Mouse (Mus musculus) MEL (cell line): ENCODE measurements around the gene Lrrc25. TPM values are rescaled to one million over a fixed set of nuclear protein-coding genes. Genes with fewer than 3 reads are reported as not detected.

Experiments
- DNase-seq: peaks from one replicate; pipeline ENCODE4 v3.0.0; 2011; ENCODE audit warnings: low read depth, low spot score
- H3K27ac ChIP-seq: 2 replicates; pipeline ENCODE4 v1.5.1; 2012; ENCODE audit warnings: low read depth, mild to moderate bottlenecking, control low read depth, low read length, moderate library complexity; ENCODE audit not compliant: control insufficient read depth
- H3K27me3 ChIP-seq, 2 experiments: fragments of 150-350 bp in 1 of 2; sonication (generic) in 1 of 2; 2 replicates each; pipeline ENCODE4 v1.6.1; 2012; ENCODE audit warnings: low read length in 2 of 2, mild to moderate bottlenecking in 2 of 2, improper control_type of control experiment in 1 of 2, moderate library complexity in 1 of 2; ENCODE audit not compliant: insufficient read depth in 2 of 2, control insufficient read depth in 1 of 2
- H3K36me3 ChIP-seq, 2 experiments: 2 replicates each; pipeline ENCODE4 v1.6.1; 2012 to 2014; ENCODE audit warnings: low read length in 2 of 2, improper control_type of control experiment in 1 of 2, inconsistent platforms in 1 of 2, mild to moderate bottlenecking in 1 of 2; ENCODE audit not compliant: insufficient read depth in 2 of 2, control insufficient read depth in 1 of 2
- H3K4me1 ChIP-seq, 2 experiments: fragments of 150-350 bp in 1 of 2; sonication (generic) in 1 of 2; 2 replicates each; pipeline ENCODE4 v1.6.1; 2012; ENCODE audit warnings: low read length in 2 of 2, improper control_type of control experiment in 1 of 2, mild to moderate bottlenecking in 1 of 2; ENCODE audit not compliant: insufficient read depth in 2 of 2, control insufficient read depth in 1 of 2
- H3K4me3 ChIP-seq, 2 experiments: fragments of 150-350 bp in 1 of 2; sonication (generic) in 1 of 2; 2 replicates each; pipeline ENCODE4 v1.5.1; 2012; ENCODE audit warnings: low read depth in 2 of 2, low read length in 2 of 2, mild to moderate bottlenecking in 2 of 2, moderate library complexity in 2 of 2, control low read depth in 1 of 2, improper control_type of control experiment in 1 of 2; ENCODE audit not compliant: control insufficient read depth in 1 of 2, insufficient read depth in 1 of 2
- H3K79me2 ChIP-seq: 2 replicates; pipeline ENCODE4 v1.6.1; 2012; ENCODE audit warnings: mild to moderate bottlenecking, low read length, moderate library complexity; ENCODE audit not compliant: control insufficient read depth, poor library complexity, insufficient read depth
- H3K9ac ChIP-seq: 2 replicates; pipeline ENCODE4 v1.6.1; 2012; ENCODE audit warnings: low read depth, mild to moderate bottlenecking, control low read depth, low read length, moderate library complexity; ENCODE audit not compliant: control insufficient read depth, poor library complexity, severe bottlenecking
- H3K9me3 ChIP-seq: fragments of 150-350 bp; sonication (generic); replicated peaks from 2 replicates; pipeline ENCODE4 v1.6.1; 2012; ENCODE audit warnings: mild to moderate bottlenecking, low read length, improper control_type of control experiment, moderate library complexity; ENCODE audit not compliant: insufficient read depth
- BHLHE40 ChIP-seq: IDR thresholded peaks from 2 replicates; pipeline ENCODE4 v1.6.1; 2012; ENCODE audit warnings: low read depth, mild to moderate bottlenecking, inconsistent platforms, low read length, improper control_type of control experiment, borderline replicate concordance
- CTCF ChIP-seq, 3 experiments: IDR thresholded peaks in 2 of 3; conservative IDR thresholded peaks in 1 of 3; 2 replicates each; pipeline ENCODE4 v1.5.1; 2011 to 2012; ENCODE audit warnings: low read length in 3 of 3, low read depth in 2 of 3, mild to moderate bottlenecking in 2 of 3, improper control_type of control experiment in 1 of 3, inconsistent platforms in 1 of 3, mixed read lengths in 1 of 3, moderate library complexity in 1 of 3; ENCODE audit not compliant: control insufficient read depth in 1 of 3, insufficient read depth in 1 of 3, poor library complexity in 1 of 3, severe bottlenecking in 1 of 3
- E2F4 ChIP-seq: IDR thresholded peaks from 2 replicates; pipeline ENCODE4 v1.6.1; 2011; ENCODE audit warnings: low read depth, low read length, improper control_type of control experiment, borderline replicate concordance
- ELF1 ChIP-seq: IDR thresholded peaks from 2 replicates; pipeline ENCODE4 v1.6.1; 2014; ENCODE audit warnings: low read depth, mild to moderate bottlenecking, inconsistent platforms, low read length, improper control_type of control experiment, moderate library complexity
- GABPA ChIP-seq: IDR thresholded peaks from 2 replicates; pipeline ENCODE4 v1.6.1; 2012; ENCODE audit warnings: low read depth, mild to moderate bottlenecking, inconsistent platforms, low read length, improper control_type of control experiment, moderate library complexity
- HCFC1 ChIP-seq: IDR thresholded peaks from 2 replicates; pipeline ENCODE4 v1.6.1; 2012; ENCODE audit warnings: low read depth, mild to moderate bottlenecking, inconsistent platforms, low read length, improper control_type of control experiment, moderate library complexity
- JUND ChIP-seq: IDR thresholded peaks from 2 replicates; pipeline ENCODE4 v1.6.1; 2011; ENCODE audit warnings: low read depth, mild to moderate bottlenecking, improper control_type of control experiment, low read length
- MAX ChIP-seq: IDR thresholded peaks from 2 replicates; pipeline ENCODE4 v1.6.1; 2011; ENCODE audit warnings: low read length, improper control_type of control experiment
- MXI1 ChIP-seq: IDR thresholded peaks from 2 replicates; pipeline ENCODE4 v1.6.1; 2011; ENCODE audit warnings: mild to moderate bottlenecking, low read depth, low read length, improper control_type of control experiment
- MYC ChIP-seq: IDR thresholded peaks from 2 replicates; pipeline ENCODE4 v1.6.1; 2011; ENCODE audit warnings: low read depth, mild to moderate bottlenecking, low read length, improper control_type of control experiment, moderate library complexity
- NRF1 ChIP-seq: IDR thresholded peaks from 2 replicates; pipeline ENCODE4 v1.6.1; 2014; ENCODE audit warnings: low read depth, mild to moderate bottlenecking, inconsistent platforms, low read length, improper control_type of control experiment, moderate library complexity; ENCODE audit not compliant: poor library complexity, insufficient read depth, severe bottlenecking
- POLR2AphosphoS2 ChIP-seq: IDR thresholded peaks from 2 replicates; pipeline ENCODE4 v1.6.1; 2011; ENCODE audit warnings: low read length, improper control_type of control experiment
- POLR2AphosphoS5 ChIP-seq: IDR thresholded peaks from 2 replicates; pipeline ENCODE4 v1.6.1; 2012; ENCODE audit warnings: low read depth, borderline replicate concordance, mild to moderate bottlenecking, inconsistent platforms, low read length, moderate library complexity, mixed read lengths
- SMC3 ChIP-seq: IDR thresholded peaks from 2 replicates; pipeline ENCODE4 v1.6.1; 2011; ENCODE audit warnings: low read depth, low read length, improper control_type of control experiment
- TBP ChIP-seq: IDR thresholded peaks from 2 replicates; pipeline ENCODE4 v1.8.0; 2011; ENCODE audit warnings: low read depth, low read length, improper control_type of control experiment
- UBTF ChIP-seq: IDR thresholded peaks from 2 replicates; pipeline ENCODE4 v1.6.1; 2012; ENCODE audit warnings: low read depth, mild to moderate bottlenecking, inconsistent platforms, low read length, improper control_type of control experiment, moderate library complexity, borderline replicate concordance; ENCODE audit not compliant: insufficient read depth
- USF1 ChIP-seq: IDR thresholded peaks from 2 replicates; pipeline ENCODE4 v1.6.1; 2014; ENCODE audit warnings: low read depth, mild to moderate bottlenecking, inconsistent platforms, low read length, improper control_type of control experiment, moderate library complexity
- USF2 ChIP-seq, 2 experiments: IDR thresholded peaks; 2 replicates each; pipeline ENCODE4 v1.6.1; 2011 to 2012; ENCODE audit warnings: improper control_type of control experiment in 2 of 2, low read length in 2 of 2, borderline replicate concordance in 1 of 2, inconsistent platforms in 1 of 2, low read depth in 1 of 2, mild to moderate bottlenecking in 1 of 2; ENCODE audit not compliant: insufficient read depth in 1 of 2
- ZKSCAN1 ChIP-seq: IDR thresholded peaks from 2 replicates; pipeline ENCODE4 v1.6.1; 2012; ENCODE audit warnings: low read depth, mild to moderate bottlenecking, inconsistent platforms, low read length, improper control_type of control experiment, moderate library complexity
- ZMIZ1 ChIP-seq: IDR thresholded peaks from 2 replicates; pipeline ENCODE4 v1.6.1; 2012; ENCODE audit warnings: low read depth, mild to moderate bottlenecking, inconsistent platforms, low read length, improper control_type of control experiment, moderate library complexity
- ZNF384 ChIP-seq: IDR thresholded peaks from 2 replicates; pipeline ENCODE4 v1.6.1; 2012; ENCODE audit warnings: low read depth, mild to moderate bottlenecking, inconsistent platforms, low read length, improper control_type of control experiment
- polyA plus RNA-seq, 2 experiments: library from polyadenylated mRNA; stranded (reverse) in 1 of 2; unstranded in 1 of 2; fragments of >175 nt in 1 of 2; fragments of >200 nt in 1 of 2; gene quantifications; 2 replicates each; pipeline versions ENCODE4 v1.2.1 to v1.2.4; 2012; ENCODE audit warnings: low replicate concordance in 2 of 2, low read depth in 1 of 2; ENCODE audit not compliant: insufficient read length in 2 of 2, insufficient read depth in 1 of 2, missing spikeins in 1 of 2
- total RNA-seq: library from RNA; depleted of rRNA; stranded (reverse); fragments of 300-350 nt; gene quantifications from 2 replicates; pipeline ENCODE4 v1.2.3, GENCODE M21; 2012

Lrrc25 gene
- total and polyA plus RNA-seq, 3 experiments = 0.39 to 1.1 TPM; not detected in 1

- Histone ChIP-seq H3K27me3 (no peaks in the 10 kb centered on the region), H3K4me3 (no peak overlapping the region), H3K9me3 (no peaks in the 10 kb centered on the region), H3K27ac (no peak overlapping the region), H3K36me3 (peaks cover 0 to 2% of the 10 kb centered on the region in 2 experiments; a peak in 1 of 4 replicates)
- no peak for DNase-seq
- TF ChIP-seq MYC (no peak), SMC3 (no peak), MXI1 (no peak), E2F4 (no peak), USF1 (no peak)
- TF ChIP-seq, all 39 proteins: peak for 0
- Histone ChIP-seq H3K79me2 (no peaks in the 10 kb centered on the region; the same call in 1 of the 2 replicates), H3K9ac (no peak overlapping the region), H3K4me1 (peaks cover 2 to 23% of the 10 kb centered on the region in 2 experiments; a peak in 3 of 4 replicates)
These were observed 11.1 kb downstream of the Lrrc25 start for GRCm38 (mm10) chr8:70627041-70627440.

- DNase-seq = no peak
- Histone ChIP-seq H3K27me3 (no peaks in the 10 kb centered on the region), H3K79me2 (no peaks in the 10 kb centered on the region; the same call in 1 of the 2 replicates), H3K4me1 (peaks cover 2 to 14% of the 10 kb centered on the region in 2 experiments; a peak in 3 of 4 replicates), H3K27ac (no peak overlapping the region), H3K36me3 (peaks cover 0 to 2% of the 10 kb centered on the region in 2 experiments; a peak in 1 of 4 replicates), H3K9me3 (no peaks in the 10 kb centered on the region), H3K4me3 (no peak overlapping the region; a peak in 1 of 4 replicates), H3K9ac (peak overlapping the region; percentile 40; the same call in 1 of the 2 replicates)
- no peak for TF ChIP-seq JUND
- no peak for TF ChIP-seq POLR2AphosphoS2
These were observed 13.1 kb downstream of the Lrrc25 start for GRCm38 (mm10) chr8:70628986-70629490.

GRCm38 (mm10) chr8:70629574-70630531, 13.9 kb downstream of the Lrrc25 start:
- peak overlapping the region; percentile 53 to 63 for H3K4me3 ChIP-seq
- DNase-seq = peak; percentile 94
- no peaks in the 10 kb centered on the region for H3K9me3 ChIP-seq
- H3K27me3 ChIP-seq = no peaks in the 10 kb centered on the region
- H3K4me1 ChIP-seq = peaks cover 2 to 14% of the 10 kb centered on the region in 2 experiments; a peak in 3 of 4 replicates
- H3K36me3 ChIP-seq = peaks cover 0 to 2% of the 10 kb centered on the region in 2 experiments; a peak in 1 of 4 replicates
- peak overlapping the region; percentile 57 for H3K27ac ChIP-seq
- H3K79me2 ChIP-seq = no peaks in the 10 kb centered on the region; the same call in 1 of the 2 replicates
- peak overlapping the region; percentile 71 for H3K9ac ChIP-seq
- TF ChIP-seq MAX (peak; percentile 89), UBTF (no peak), MXI1 (peak; percentile 90), ZNF384 (peak; percentile 20; the same call in 1 of the 2 replicates), ZMIZ1 (peak; percentile 55; the same call in 1 of the 2 replicates), POLR2AphosphoS5 (no peak), MYC (peak; percentile 66; the same call in 1 of the 2 replicates), BHLHE40 (peak; percentile 69; the same call in 1 of the 2 replicates), ELF1 (0 out of 2 replicates have a peak, but pooled peaks have one; percentile 30), NRF1 (peak; percentile 93), ZKSCAN1 (no peak), USF2 (IDR thresholded peaks at IDR 0.05; ENCODE audit: borderline replicate concordance in 1 of 2, insufficient read depth in 1 of 2, low read depth in 1 of 2, low read length in 2 of 2) (no peak), CTCF (IDR thresholded peaks at IDR 0.05 in 2 of 3, conservative IDR thresholded peaks at IDR 0.05 in 1 of 3; ENCODE audit: control insufficient read depth in 1 of 3, insufficient read depth in 1 of 3, low read depth in 2 of 3, low read length in 3 of 3, poor library complexity in 1 of 3, severe bottlenecking in 1 of 3) (peak; percentile 94 to 100 (median 98)), E2F4 (no peak), GABPA (no peak), HCFC1 (peak; percentile 76), TBP (no peak)
